Mouse (Mus musculus) cortical plate, adult 2 months (tissue): Measurements from ENCODE around the gene Kctd20. TPM values are rescaled to one million over a fixed set of nuclear protein-coding genes. Genes with fewer than 3 reads are reported as not detected.

Experiments used
- H3K27ac ChIP-seq: fragments of 200-500 bp; 2 replicates; pipeline ENCODE4 v1.5.1; 2012; ENCODE audit warnings: low read length, control low read depth, inconsistent platforms; ENCODE audit not compliant: insufficient read depth
- H3K4me1 ChIP-seq: fragments of 200-500 bp; 2 replicates; pipeline ENCODE4 v1.6.1; 2011; ENCODE audit warnings: low read length; ENCODE audit not compliant: control insufficient read depth, insufficient read depth
- H3K4me3 ChIP-seq: fragments of 200-500 bp; 2 replicates; pipeline ENCODE4 v1.5.1; 2011; ENCODE audit warnings: mild to moderate bottlenecking, low read length, control low read depth; ENCODE audit not compliant: insufficient read depth
- CTCF ChIP-seq: fragments of 200-500 bp; IDR thresholded peaks from 2 replicates; pipeline ENCODE4 v1.5.1; 2011; ENCODE audit warnings: mild to moderate bottlenecking, control low read depth, low read length; ENCODE audit not compliant: insufficient read depth; ENCODE audit errors: extremely low read depth
- POLR2A ChIP-seq: fragments of 200-500 bp; IDR thresholded peaks from 2 replicates; pipeline ENCODE4 v1.6.1; 2011; ENCODE audit warnings: mild to moderate bottlenecking, low read length, control low read depth; ENCODE audit not compliant: insufficient read depth; ENCODE audit errors: extremely low read depth
- polyA plus RNA-seq: library from polyadenylated mRNA; depleted of rRNA; stranded (reverse); fragments of >200 nt; gene quantifications from 2 replicates; pipeline ENCODE4 v1.2.3, GENCODE M21; 2012

Gene Kctd20
- polyA plus RNA-seq, 1 experiment: 46.5 TPM

GRCm38 (mm10) chr17:28930392-28931074, 21.2 kb upstream of the Kctd20 start:
- Histone ChIP-seq H3K4me3 (no peak overlapping the region), H3K4me1 (peaks cover 1% of the 10 kb centered on the region; the same call in 1 of the 2 replicates), H3K27ac (no peak overlapping the region)
- TF ChIP-seq CTCF (no peak), POLR2A (no peak)

GRCm38 (mm10) chr17:28931436-28932211, 20.1 kb upstream of the Kctd20 start:
- peaks cover 1% of the 10 kb centered on the region; the same call in 1 of the 2 replicates for H3K4me1 ChIP-seq
- no peak overlapping the region for H3K4me3 ChIP-seq
- no peak overlapping the region for H3K27ac ChIP-seq
- TF ChIP-seq POLR2A (no peak), CTCF (no peak)

- no peak overlapping the region for H3K27ac ChIP-seq
- H3K4me3 ChIP-seq: no peak overlapping the region
- peaks cover 1% of the 10 kb centered on the region; the same call in 1 of the 2 replicates for H3K4me1 ChIP-seq
- TF ChIP-seq CTCF: no peak
- TF ChIP-seq POLR2A: no peak
Measured at GRCm38 (mm10) chr17:28932274-28932673, 19.5 kb upstream of the Kctd20 start.

- Histone ChIP-seq H3K4me1 (peaks cover 1% of the 10 kb centered on the region; the same call in 1 of the 2 replicates), H3K27ac (no peak overlapping the region), H3K4me3 (no peak overlapping the region)
- TF ChIP-seq CTCF: no peak
- TF ChIP-seq POLR2A: no peak
Measured at GRCm38 (mm10) chr17:28934120-28934916, 17.4 kb upstream of the Kctd20 start.

GRCm38 (mm10) chr17:28936133-28936532, 15.6 kb upstream of the Kctd20 start:
- TF ChIP-seq POLR2A (no peak), CTCF (no peak)
- H3K4me1 ChIP-seq: no peaks in the 10 kb centered on the region
- H3K27ac ChIP-seq: no peak overlapping the region
- H3K4me3 ChIP-seq: no peak overlapping the region

- H3K4me3 ChIP-seq: no peak overlapping the region
- 0 out of 2 replicates have a peak, but pooled peaks have one; percentile 9 for TF ChIP-seq CTCF
- no peak for TF ChIP-seq POLR2A
- H3K27ac ChIP-seq: no peak overlapping the region
- H3K4me1 ChIP-seq: no peaks in the 10 kb centered on the region
Measured at GRCm38 (mm10) chr17:28936622-28937345, 15.0 kb upstream of the Kctd20 start.

GRCm38 (mm10) chr17:28940776-28941555, 10.8 kb upstream of the Kctd20 start:
- no peak for TF ChIP-seq POLR2A
- no peak for TF ChIP-seq CTCF

GRCm38 (mm10) chr17:28942101-28942500, 9.6 kb upstream of the Kctd20 start:
- Histone ChIP-seq H3K27ac (no peak overlapping the region), H3K4me1 (no peaks in the 10 kb centered on the region), H3K4me3 (no peak overlapping the region)
- no peak for TF ChIP-seq POLR2A
- no peak for TF ChIP-seq CTCF

More at GRCm38 (mm10) chr17:28940776-28941555, 10.8 kb upstream of the Kctd20 start:
- H3K4me3 ChIP-seq: no peak overlapping the region
- H3K4me1 ChIP-seq: no peaks in the 10 kb centered on the region
- H3K27ac ChIP-seq: no peak overlapping the region
